Mouse (Mus musculus) ES-Bruce4 (cell line): ENCODE results near the gene Spryd7. TPM values are rescaled to one million over a fixed set of nuclear protein-coding genes. Genes with fewer than 3 reads are reported as not detected.

Experiments
- H3K27ac ChIP-seq: 2 replicates; pipeline ENCODE4 v1.5.1; 2012; ENCODE audit warnings: low read length, inconsistent platforms; ENCODE audit not compliant: insufficient read depth
- H3K27me3 ChIP-seq: 2 replicates; pipeline ENCODE4 v1.6.1; 2012; ENCODE audit warnings: mild to moderate bottlenecking, low read length, inconsistent platforms; ENCODE audit not compliant: control insufficient read depth, poor library complexity, insufficient read depth, severe bottlenecking
- H3K36me3 ChIP-seq: 2 replicates; pipeline ENCODE4 v1.6.1; 2012; ENCODE audit warnings: inconsistent platforms, mild to moderate bottlenecking, low read length, moderate library complexity; ENCODE audit not compliant: control insufficient read depth, poor library complexity, insufficient read depth, severe bottlenecking
- H3K4me1 ChIP-seq: one replicate; pipeline ENCODE4 v1.8.1; 2011; ENCODE audit warnings: low read length; ENCODE audit not compliant: control insufficient read depth, insufficient read depth
- H3K4me3 ChIP-seq: 2 replicates; pipeline ENCODE4 v1.5.1; 2011; ENCODE audit warnings: low read depth, mild to moderate bottlenecking, low read length
- H3K9ac ChIP-seq: 2 replicates; pipeline ENCODE4 v1.6.1; 2012; ENCODE audit warnings: low read depth, mild to moderate bottlenecking, inconsistent platforms; ENCODE audit not compliant: poor library complexity, severe bottlenecking
- H3K9me3 ChIP-seq: replicated peaks from 2 replicates; pipeline ENCODE4 v1.6.1; 2012; ENCODE audit warnings: mild to moderate bottlenecking, low read length, inconsistent platforms; ENCODE audit not compliant: control insufficient read depth, poor library complexity, insufficient read depth, severe bottlenecking
- CTCF ChIP-seq: IDR thresholded peaks from one replicate; pipeline ENCODE4 v1.8.1; 2011; ENCODE audit warnings: low read depth, low read length
- EP300 ChIP-seq: IDR thresholded peaks from 2 replicates; pipeline ENCODE4 v1.6.1; 2011; ENCODE audit warnings: low read depth, low read length; ENCODE audit not compliant: insufficient read depth
- POLR2A ChIP-seq: IDR thresholded peaks from one replicate; pipeline ENCODE4 v1.8.1; 2011; ENCODE audit warnings: low read length; ENCODE audit not compliant: insufficient read depth
- polyA plus RNA-seq: library from polyadenylated mRNA; stranded (reverse); fragments of >200 nt; gene quantifications from 2 replicates; pipeline ENCODE4 v1.2.4, GENCODE M21; 2011; ENCODE audit warnings: low read depth; ENCODE audit not compliant: missing spikeins, insufficient read depth, insufficient read length

Spryd7 gene
- polyA plus RNA-seq, 1 experiment, result 17.7 TPM

- peak overlapping the region; percentile 66 for H3K9ac ChIP-seq
- no peaks in the 10 kb centered on the region for H3K27me3 ChIP-seq
- TF ChIP-seq POLR2A, result no peak
- TF ChIP-seq CTCF, result no peak
- H3K27ac ChIP-seq, result no peak overlapping the region
- peak overlapping the region; percentile 81 for H3K4me3 ChIP-seq
- H3K9me3 ChIP-seq, result no peaks in the 10 kb centered on the region
- peaks cover 13% of the 10 kb centered on the region; the same call in 1 of the 2 replicates for H3K36me3 ChIP-seq
- H3K4me1 ChIP-seq, result peaks cover 2% of the 10 kb centered on the region
Observed at GRCm38 (mm10) chr14:61599057-61599806, 42.5 kb upstream of the Spryd7 start.

- Histone ChIP-seq H3K36me3 (peaks cover 9% of the 10 kb centered on the region; the same call in 1 of the 2 replicates), H3K27me3 (no peaks in the 10 kb centered on the region), H3K9me3 (no peaks in the 10 kb centered on the region), H3K4me3 (peak within 1 kb of the TSS; percentile 93), H3K4me1 (peaks cover 2% of the 10 kb centered on the region), H3K27ac (peak within 1 kb of the TSS; percentile 87), H3K9ac (peak within 1 kb of the TSS; percentile 95)
- TF ChIP-seq CTCF (no peak), EP300 (peak; percentile 54; the same call in 1 of the 2 replicates), POLR2A (peak; percentile 48)
Observed at GRCm38 (mm10) chr14:61597968-61598367, 41.3 kb upstream of the Spryd7 start, which contains the start of gene Trim13. TSS of gene Trim13 (plus strand) at chr14:61598247.

GRCm38 (mm10) chr14:61596719-61597426, 40.2 kb upstream of the Spryd7 start:
- H3K9ac ChIP-seq, result no peak overlapping the region
- H3K4me1 ChIP-seq, result peaks cover under 1% of the 10 kb centered on the region
- H3K9me3 ChIP-seq, result no peaks in the 10 kb centered on the region
- H3K36me3 ChIP-seq, result peaks cover 9% of the 10 kb centered on the region; the same call in 1 of the 2 replicates
- H3K27me3 ChIP-seq, result no peaks in the 10 kb centered on the region
- no peak overlapping the region for H3K4me3 ChIP-seq
- 0 out of 2 replicates have a peak overlapping the region, but pooled peaks have one; percentile 74 for H3K27ac ChIP-seq
- TF ChIP-seq POLR2A (no peak), EP300 (no peak), CTCF (no peak)

- H3K27me3 ChIP-seq, result no peaks in the 10 kb centered on the region
- no peaks in the 10 kb centered on the region for H3K36me3 ChIP-seq
- no peak for TF ChIP-seq POLR2A
- no peak for TF ChIP-seq CTCF
- no peak for TF ChIP-seq EP300
- H3K4me1 ChIP-seq, result no peaks in the 10 kb centered on the region
- no peak overlapping the region for H3K9ac ChIP-seq
- no peaks in the 10 kb centered on the region for H3K9me3 ChIP-seq
- no peak overlapping the region for H3K27ac ChIP-seq
- no peak overlapping the region for H3K4me3 ChIP-seq
Observed at GRCm38 (mm10) chr14:61589288-61590065, 32.8 kb upstream of the Spryd7 start.

GRCm38 (mm10) chr14:61575941-61576340, 19.3 kb upstream of the Spryd7 start:
- H3K36me3 ChIP-seq, result no peaks in the 10 kb centered on the region
- H3K9me3 ChIP-seq, result peaks cover 4% of the 10 kb centered on the region
- no peaks in the 10 kb centered on the region for H3K4me1 ChIP-seq
- H3K27me3 ChIP-seq, result no peaks in the 10 kb centered on the region
- no peak overlapping the region for H3K4me3 ChIP-seq
- H3K27ac ChIP-seq, result no peak overlapping the region
- no peak for TF ChIP-seq POLR2A
- no peak for TF ChIP-seq EP300
- TF ChIP-seq CTCF, result no peak
- no peak overlapping the region for H3K9ac ChIP-seq
